Mouse (Mus musculus) megakaryocyte, embryonic 14.5 days (primary cell): ENCODE measurements around the gene Tmem131l.

Experiments used
- FLI1 ChIP-seq: IDR thresholded peaks from 2 replicates; pipeline ENCODE4 v1.6.1; 2012; ENCODE audit warnings: low read length, inconsistent platforms, mixed read lengths
- GATA1 ChIP-seq: IDR thresholded peaks from 3 replicates; pipeline ENCODE4 v1.6.1; 2012; ENCODE audit warnings: mixed read lengths, low read length, inconsistent platforms, borderline replicate concordance

GRCm38 (mm10) chr3:83977817-83978216 is 62.2 kb downstream of the Tmem131l start:
- no peak for TF ChIP-seq FLI1
- TF ChIP-seq GATA1, result no peak
